9 mouse cellular contexts compared by ENCODE assay signal in the genomic region with DNA sequence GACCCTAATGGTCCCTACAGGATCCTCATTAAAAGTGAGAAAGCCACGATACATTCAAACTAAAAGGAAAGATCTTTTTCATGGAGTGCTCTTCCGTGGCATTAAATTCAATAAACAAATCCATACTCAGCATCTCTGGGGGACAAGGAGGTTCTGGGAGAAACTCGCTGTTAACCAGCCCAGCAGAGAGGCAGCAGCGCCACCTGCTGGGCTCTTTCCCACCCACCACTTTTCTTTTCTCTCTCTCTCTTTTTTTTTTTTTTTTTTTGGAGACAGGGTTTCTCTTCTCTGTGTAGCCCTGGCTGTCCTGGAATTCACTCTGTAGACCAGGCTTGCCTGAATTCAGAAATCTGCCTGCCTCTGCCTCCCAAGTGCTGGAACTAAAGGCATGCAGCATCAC. TPM values are rescaled to one million over a fixed set of nuclear protein-coding genes. Genes with fewer than 3 reads are reported as not detected.
DNase-seq lines count a peak whose midpoint lies in the region; ATAC-seq and TF ChIP-seq lines count a peak whose summit lies in the region.
"Had no signal": no experiment of that assay in that cellular context is flagged by ENCODE, and none has a peak within 500 bp of the region (broad histone marks: within the 10 kb centered on the region; RNA-seq: fewer than 3 reads in every experiment).

No protein-coding gene starts in this region.

- no peak overlapping the region for H3K9ac ChIP-seq in kidney, embryonic 16.5 days (replicated peaks; ENCODE audit: low read length)
- no peak overlapping the region for H3K9ac ChIP-seq in midbrain, postnatal 0 days (replicated peaks; ENCODE audit: low read length, poor library complexity, severe bottlenecking)

- peaks cover 26% of the 10 kb centered on the region for H3K36me3 ChIP-seq in kidney, embryonic 16.5 days (ENCODE audit: insufficient read depth, low read length)
- peaks cover 39% of the 10 kb centered on the region for H3K36me3 ChIP-seq in embryonic facial prominence, embryonic 10.5 days (replicated peaks)
- H3K36me3 ChIP-seq in midbrain, postnatal 0 days (ENCODE audit: insufficient read depth, low read length): peaks cover 18% of the 10 kb centered on the region

- H3K9me3 ChIP-seq in kidney, embryonic 16.5 days (ENCODE audit: low read length): no peaks in the 10 kb centered on the region
- H3K9me3 ChIP-seq in embryonic facial prominence, embryonic 10.5 days: no peaks in the 10 kb centered on the region
- H3K9me3 ChIP-seq in midbrain, postnatal 0 days (ENCODE audit: low read length): no peaks in the 10 kb centered on the region

- H3K27me3 ChIP-seq in kidney, embryonic 16.5 days (ENCODE audit: insufficient read depth, low read length): peaks cover 30% of the 10 kb centered on the region
- H3K27me3 ChIP-seq in embryonic facial prominence, embryonic 10.5 days (replicated peaks; ENCODE audit: low read depth, poor library complexity, severe bottlenecking): peaks cover 48% of the 10 kb centered on the region
- no peaks in the 10 kb centered on the region for H3K27me3 ChIP-seq in midbrain, postnatal 0 days (ENCODE audit: insufficient read depth, low read length)

- H3K4me2 ChIP-seq in kidney, embryonic 16.5 days (replicated peaks; ENCODE audit: low read depth, low read length): no peak overlapping the region
- no peak overlapping the region for H3K4me2 ChIP-seq in midbrain, postnatal 0 days (ENCODE audit: low read depth, low read length, poor library complexity, severe bottlenecking)

- no peak overlapping the region for H3K4me3 ChIP-seq in kidney, embryonic 16.5 days (ENCODE audit: low read length)
- no peak overlapping the region for H3K4me3 ChIP-seq in bone marrow, adult 2 months (replicated peaks; ENCODE audit: control insufficient read depth, low read depth, low read length)
- H3K4me3 ChIP-seq in embryonic facial prominence, embryonic 10.5 days: no peak overlapping the region
- H3K4me3 ChIP-seq in midbrain, postnatal 0 days (ENCODE audit: low read depth, low read length): no peak overlapping the region

- H3K4me1 ChIP-seq in kidney, embryonic 16.5 days (ENCODE audit: insufficient read depth, low read length): peaks cover 15% of the 10 kb centered on the region
- H3K4me1 ChIP-seq in bone marrow, adult 2 months (ENCODE audit: control insufficient read depth, insufficient read depth, low read length): no peaks in the 10 kb centered on the region
- H3K4me1 ChIP-seq in embryonic facial prominence, embryonic 10.5 days: peaks cover 34% of the 10 kb centered on the region
- peaks cover 22% of the 10 kb centered on the region; the same call in 1 of the 2 replicates for H3K4me1 ChIP-seq in midbrain, postnatal 0 days (ENCODE audit: insufficient read depth, low read length)

- TF ChIP-seq POLR2A in bone marrow, adult 2 months (IDR thresholded peaks at IDR 0.05; ENCODE audit: borderline replicate concordance, control insufficient read depth, low read depth, low read length): no peak

- DNase-seq in kidney, adult 9 months: peak; percentile 51
- DNase-seq in ES-CJ7 (ENCODE audit: low read depth, low spot score): peak; percentile 50
- DNase-seq in embryonic facial prominence, embryonic 10.5 days (ENCODE audit: low spot score): peak; percentile 81
- peak; percentile 57 for DNase-seq in left cerebral cortex, adult 11 months (ENCODE audit: low spot score)
- DNase-seq in midbrain, postnatal 0 days (ENCODE audit: low spot score): peak; percentile 92
- DNase-seq in urinary bladder, adult 2 months (ENCODE audit: low spot score): no peak

- no peak overlapping the region for H3K27ac ChIP-seq in kidney, embryonic 16.5 days (ENCODE audit: low read length)
- no peak overlapping the region for H3K27ac ChIP-seq in bone marrow, adult 2 months (ENCODE audit: control insufficient read depth, insufficient read depth, low read depth, low read length, poor library complexity)
- no peak overlapping the region for H3K27ac ChIP-seq in embryonic facial prominence, embryonic 10.5 days (replicated peaks)
- H3K27ac ChIP-seq in midbrain, postnatal 0 days (ENCODE audit: low read depth, low read length): no peak overlapping the region
- H3K27ac ChIP-seq: macrophage had no signal

- no peak for ATAC-seq in kidney, embryonic 16.5 days (ENCODE audit: low FRiP score, low TSS enrichment)
- no peak for ATAC-seq in midbrain, postnatal 0 days (ENCODE audit: low FRiP score)

- WGBS in kidney, embryonic 16.5 days: 4% methylated on average over 4 of the region's 4 CpGs
- WGBS in bone marrow, adult 2 months: 10% methylated on average over 4 of the region's 4 CpGs
- WGBS in embryonic facial prominence, embryonic 10.5 days: under 1% methylated on average over 4 of the region's 4 CpGs
- WGBS in midbrain, postnatal 0 days: 2% methylated on average over 4 of the region's 4 CpGs

- peak; percentile 75 for TF ChIP-seq CTCF in bone marrow, adult 2 months (IDR thresholded peaks at IDR 0.05; ENCODE audit: control insufficient read depth, insufficient read depth, low read length)
- TF ChIP-seq CTCF in midbrain, postnatal 0 days (IDR thresholded peaks at IDR 0.05): peak; percentile 94

RNA-seq across cellular contexts. Expression of a gene that starts 18.4 kb away (rescaled TPM):
- polyA plus RNA-seq in kidney, embryonic 16.5 days (2015; fragmentation: Nextera tagmentation; extraction: Ambion mirVana): 65.4 and 72.5 TPM in 2 replicates
- polyA plus RNA-seq in bone marrow, adult 2 months (2011; ENCODE audit: insufficient read depth, insufficient read length, low replicate concordance, missing spikeins): 16.0 and 26.9 TPM in 2 replicates
- polyA plus RNA-seq in embryonic facial prominence, embryonic 10.5 days (2016; fragmentation: Nextera tagmentation; extraction: Ambion mirVana): 70.8 and 78.6 TPM in 2 replicates
- total RNA-seq in midbrain, postnatal 0 days (2014; rRNA removed): 10.3 and 10.9 TPM in 2 replicates
- 30.7 and 31.7 TPM in 2 replicates for polyA plus RNA-seq in midbrain, postnatal 0 days (2015; fragmentation: Nextera tagmentation; extraction: Ambion mirVana)
- polyA plus RNA-seq in urinary bladder, adult 2 months (2012; rRNA removed): 31.6 and 32.9 TPM in 2 replicates

RNA-seq across cellular contexts. Expression of a gene that starts 18.4 kb away (rescaled TPM):
- polyA plus RNA-seq in kidney, embryonic 16.5 days (2015; fragmentation: Nextera tagmentation; extraction: Ambion mirVana): 0.37 and 0.40 TPM in 2 replicates
- polyA plus RNA-seq in bone marrow, adult 2 months (2011; ENCODE audit: insufficient read depth, insufficient read length, low replicate concordance, missing spikeins): 1.1 and 2.9 TPM in 2 replicates
- polyA plus RNA-seq in embryonic facial prominence, embryonic 10.5 days (2016; fragmentation: Nextera tagmentation; extraction: Ambion mirVana): 1.7 and 2.5 TPM in 2 replicates
- total RNA-seq in midbrain, postnatal 0 days (2014; rRNA removed): 17.7 and 19.8 TPM in 2 replicates
- 11.4 and 11.5 TPM in 2 replicates for polyA plus RNA-seq in midbrain, postnatal 0 days (2015; fragmentation: Nextera tagmentation; extraction: Ambion mirVana)
- 0.14 and 0.18 TPM in 2 replicates for polyA plus RNA-seq in urinary bladder, adult 2 months (2012; rRNA removed)

RNA-seq across cellular contexts. Expression of a gene that starts 25.5 kb away (rescaled TPM):
- 6.6 and 8.1 TPM in 2 replicates for polyA plus RNA-seq in kidney, embryonic 16.5 days (2015; fragmentation: Nextera tagmentation; extraction: Ambion mirVana)
- polyA plus RNA-seq in bone marrow, adult 2 months (2011; ENCODE audit: insufficient read depth, insufficient read length, low replicate concordance, missing spikeins): 44.7 and 114 TPM in 2 replicates
- polyA plus RNA-seq in embryonic facial prominence, embryonic 10.5 days (2016; fragmentation: Nextera tagmentation; extraction: Ambion mirVana): 10.8 and 15.5 TPM in 2 replicates
- total RNA-seq in midbrain, postnatal 0 days (2014; rRNA removed): 5.0 and 6.9 TPM in 2 replicates
- polyA plus RNA-seq in midbrain, postnatal 0 days (2015; fragmentation: Nextera tagmentation; extraction: Ambion mirVana): 1.7 and 2.0 TPM in 2 replicates
- polyA plus RNA-seq in urinary bladder, adult 2 months (2012; rRNA removed): 2.7 and 5.2 TPM in 2 replicates

RNA-seq across cellular contexts. Expression of a gene that starts 39.5 kb away (rescaled TPM):
- polyA plus RNA-seq in kidney, embryonic 16.5 days (2015; fragmentation: Nextera tagmentation; extraction: Ambion mirVana): 162 and 169 TPM in 2 replicates
- polyA plus RNA-seq in bone marrow, adult 2 months (2011; ENCODE audit: insufficient read depth, insufficient read length, low replicate concordance, missing spikeins): 43.4 and 44.5 TPM in 2 replicates
- 265 and 267 TPM in 2 replicates for polyA plus RNA-seq in embryonic facial prominence, embryonic 10.5 days (2016; fragmentation: Nextera tagmentation; extraction: Ambion mirVana)
- total RNA-seq in midbrain, postnatal 0 days (2014; rRNA removed): 32.8 and 34.3 TPM in 2 replicates
- polyA plus RNA-seq in midbrain, postnatal 0 days (2015; fragmentation: Nextera tagmentation; extraction: Ambion mirVana): 73.8 and 75.9 TPM in 2 replicates
- polyA plus RNA-seq in urinary bladder, adult 2 months (2012; rRNA removed): 38.1 and 40.4 TPM in 2 replicates
